Mouse (Mus musculus) C2C12 (cell line): ENCODE measurements at regions not wholly inside any gene's neighbourhood (a gene's known extent, or its start where the extent isn't known, plus 50 kb on each side); places are given as distances from the start of the nearest gene placed in this dataset.

Experiments used
- CEBPB ChIP-seq: IDR thresholded peaks from one replicate; pipeline ENCODE4 v1.6.1; 2011; ENCODE audit warnings: low read depth, mild to moderate bottlenecking, control low read depth, moderate library complexity
- CTCF ChIP-seq: IDR thresholded peaks from one replicate; pipeline ENCODE4 v1.5.1; 2011; ENCODE audit not compliant: control insufficient read depth, insufficient read depth, insufficient read length
- FOSL1 ChIP-seq: IDR thresholded peaks from one replicate; pipeline ENCODE4 v1.8.0; 2011; ENCODE audit warnings: mild to moderate bottlenecking, low read length; ENCODE audit not compliant: poor library complexity, insufficient read depth, severe bottlenecking
- MAX ChIP-seq: IDR thresholded peaks from one replicate; pipeline ENCODE4 v1.6.1; 2011; ENCODE audit warnings: mild to moderate bottlenecking, control low read depth
- MYOD1 ChIP-seq: IDR thresholded peaks from one replicate; pipeline ENCODE4 v1.6.1; 2011; ENCODE audit warnings: low read depth; ENCODE audit not compliant: control insufficient read depth, insufficient read length
- USF1 ChIP-seq: IDR thresholded peaks from one replicate; pipeline ENCODE4 v1.6.1; 2011; ENCODE audit warnings: low read depth, mild to moderate bottlenecking, control low read depth, moderate library complexity

GRCm38 (mm10) chr10:66940922-66941321, 155.0 kb upstream of the Jmjd1c start:
- TF ChIP-seq MAX (no peak), CTCF (no peak), CEBPB (no peak), MYOD1 (no peak), USF1 (no peak), FOSL1 (no peak)
